Mouse (Mus musculus) embryonic fibroblast, embryonic 13.5 days (primary cell): ENCODE data around the gene Polh. TPM values are rescaled to one million over a fixed set of nuclear protein-coding genes. Genes with fewer than 3 reads are reported as not detected.

Experiments
- H3K27ac ChIP-seq: 2 replicates; pipeline ENCODE4 v1.5.1; 2012; ENCODE audit warnings: low read length, control low read depth, inconsistent platforms; ENCODE audit not compliant: insufficient read depth
- H3K4me1 ChIP-seq: 2 replicates; pipeline ENCODE4 v1.6.1; 2011; ENCODE audit warnings: low read length; ENCODE audit not compliant: control insufficient read depth, insufficient read depth
- H3K4me3 ChIP-seq: 2 replicates; pipeline ENCODE4 v1.5.1; 2011; ENCODE audit warnings: mild to moderate bottlenecking, control low read depth, low read length; ENCODE audit not compliant: insufficient read depth
- CTCF ChIP-seq: IDR thresholded peaks from 2 replicates; pipeline ENCODE4 v1.5.1; 2011; ENCODE audit warnings: mild to moderate bottlenecking, control low read depth, low read length, moderate library complexity, borderline replicate concordance; ENCODE audit not compliant: insufficient read depth
- POLR2A ChIP-seq: IDR thresholded peaks from 2 replicates; pipeline ENCODE4 v1.6.1; 2011; ENCODE audit warnings: low read depth, mild to moderate bottlenecking, control low read depth, low read length, moderate library complexity
- polyA plus RNA-seq: library from polyadenylated mRNA; stranded (reverse); fragments of >200 nt; gene quantifications from 2 replicates; pipeline ENCODE4 v1.2.4, GENCODE M21; 2011; ENCODE audit warnings: low read depth; ENCODE audit not compliant: missing spikeins, insufficient read length

The Polh gene
- polyA plus RNA-seq, 1 experiment, result 22.7 TPM

DNA sequence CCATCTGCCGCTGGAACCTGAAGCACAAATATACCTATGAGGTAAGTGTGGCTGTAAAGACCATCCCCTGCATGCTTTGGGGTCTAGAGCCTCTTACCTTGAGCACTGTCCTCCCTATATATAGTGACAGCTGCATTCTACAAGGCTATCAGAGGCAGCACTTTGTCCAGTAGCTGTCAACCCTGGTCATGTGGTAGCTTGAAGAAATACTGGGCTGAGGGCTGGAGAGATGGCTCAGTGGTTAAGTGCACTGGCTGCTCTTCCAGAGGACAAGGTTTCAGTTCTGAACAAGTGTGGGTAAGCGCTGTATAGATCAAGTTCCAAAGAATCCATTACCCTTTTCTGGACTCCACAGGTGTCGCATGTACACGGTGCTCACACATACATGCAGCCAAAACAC, 79.7 kb downstream of the Polh start:
- Histone ChIP-seq H3K27ac (no peak overlapping the region), H3K4me1 (no peaks in the 10 kb centered on the region), H3K4me3 (no peak overlapping the region)
- TF ChIP-seq POLR2A, result no peak
- TF ChIP-seq CTCF, result no peak

Other genes with a start within 250 kb of the Polh start
- gene Vegfa, start 170.3 kb downstream of the Polh start, polyA plus RNA-seq, result 140 and 154 TPM in 2 replicates
- gene Mrps18a, start 91.7 kb downstream of the Polh start, polyA plus RNA-seq, result 47.2 and 57.4 TPM in 2 replicates
- gene Rsph9, start 58.4 kb downstream of the Polh start, polyA plus RNA-seq, result 1.6 and 3.4 TPM in 2 replicates
- 14.5 and 15.3 TPM in 2 replicates for gene Mad2l1bp, start 49.1 kb downstream of the Polh start, polyA plus RNA-seq
- gene Gtpbp2, start 41.6 kb downstream of the Polh start, polyA plus RNA-seq, result 46.1 and 61.2 TPM in 2 replicates
- 55.2 and 58.0 TPM in 2 replicates for gene Xpo5, start 137 bp upstream of the Polh start, polyA plus RNA-seq
- gene Polr1c, start 45.4 kb upstream of the Polh start, polyA plus RNA-seq, result 61.1 and 63.6 TPM in 2 replicates
- 114 and 133 TPM in 2 replicates for gene Yipf3, start 45.4 kb upstream of the Polh start, polyA plus RNA-seq
- 1.6 and 3.5 TPM in 2 replicates for gene Lrrc73, start 50.9 kb upstream of the Polh start, polyA plus RNA-seq
- gene Tjap1, start 80.4 kb upstream of the Polh start, polyA plus RNA-seq, result 60.8 and 63.2 TPM in 2 replicates
- gene Dlk2, start 94.8 kb upstream of the Polh start, polyA plus RNA-seq, result 2.6 and 3.3 TPM in 2 replicates
- 3.5 and 3.9 TPM in 2 replicates for gene Abcc10, start 125.7 kb upstream of the Polh start, polyA plus RNA-seq
- 24.1 and 32.6 TPM in 2 replicates for gene Zfp318, start 181.1 kb upstream of the Polh start, polyA plus RNA-seq
- not detected in 2 replicates for gene Crip3, start 226.3 kb upstream of the Polh start, polyA plus RNA-seq
- gene Slc22a7, start 235.8 kb upstream of the Polh start, polyA plus RNA-seq, result not detected in 2 replicates